Mouse (Mus musculus) MEL (cell line): ENCODE data around the gene Zfp965. TPM values are rescaled to one million over a fixed set of nuclear protein-coding genes. Genes with fewer than 3 reads are reported as not detected.
"Not testable (repeated sequence)": the region's sequence is repeated elsewhere in the genome, so short reads cannot be mapped to it uniquely, and the experiment has no call there.

Experiments used
- DNase-seq: peaks from one replicate; pipeline ENCODE4 v3.0.0; 2011; ENCODE audit warnings: low read depth, low spot score
- H3K27ac ChIP-seq: 2 replicates; pipeline ENCODE4 v1.5.1; 2012; ENCODE audit warnings: low read depth, mild to moderate bottlenecking, control low read depth, low read length, moderate library complexity; ENCODE audit not compliant: control insufficient read depth
- H3K27me3 ChIP-seq, 2 experiments: fragments of 150-350 bp in 1 of 2; sonication (generic) in 1 of 2; 2 replicates each; pipeline ENCODE4 v1.6.1; 2012; ENCODE audit warnings: low read length in 2 of 2, mild to moderate bottlenecking in 2 of 2, improper control_type of control experiment in 1 of 2, moderate library complexity in 1 of 2; ENCODE audit not compliant: insufficient read depth in 2 of 2, control insufficient read depth in 1 of 2
- H3K36me3 ChIP-seq, 2 experiments: 2 replicates each; pipeline ENCODE4 v1.6.1; 2012 to 2014; ENCODE audit warnings: low read length in 2 of 2, improper control_type of control experiment in 1 of 2, inconsistent platforms in 1 of 2, mild to moderate bottlenecking in 1 of 2; ENCODE audit not compliant: insufficient read depth in 2 of 2, control insufficient read depth in 1 of 2
- H3K4me1 ChIP-seq, 2 experiments: fragments of 150-350 bp in 1 of 2; sonication (generic) in 1 of 2; 2 replicates each; pipeline ENCODE4 v1.6.1; 2012; ENCODE audit warnings: low read length in 2 of 2, improper control_type of control experiment in 1 of 2, mild to moderate bottlenecking in 1 of 2; ENCODE audit not compliant: insufficient read depth in 2 of 2, control insufficient read depth in 1 of 2
- H3K4me3 ChIP-seq, 2 experiments: fragments of 150-350 bp in 1 of 2; sonication (generic) in 1 of 2; 2 replicates each; pipeline ENCODE4 v1.5.1; 2012; ENCODE audit warnings: low read depth in 2 of 2, low read length in 2 of 2, mild to moderate bottlenecking in 2 of 2, moderate library complexity in 2 of 2, control low read depth in 1 of 2, improper control_type of control experiment in 1 of 2; ENCODE audit not compliant: control insufficient read depth in 1 of 2, insufficient read depth in 1 of 2
- H3K79me2 ChIP-seq: 2 replicates; pipeline ENCODE4 v1.6.1; 2012; ENCODE audit warnings: mild to moderate bottlenecking, low read length, moderate library complexity; ENCODE audit not compliant: control insufficient read depth, poor library complexity, insufficient read depth
- H3K9ac ChIP-seq: 2 replicates; pipeline ENCODE4 v1.6.1; 2012; ENCODE audit warnings: low read depth, mild to moderate bottlenecking, control low read depth, low read length, moderate library complexity; ENCODE audit not compliant: control insufficient read depth, poor library complexity, severe bottlenecking
- H3K9me3 ChIP-seq: fragments of 150-350 bp; sonication (generic); replicated peaks from 2 replicates; pipeline ENCODE4 v1.6.1; 2012; ENCODE audit warnings: mild to moderate bottlenecking, low read length, improper control_type of control experiment, moderate library complexity; ENCODE audit not compliant: insufficient read depth
- polyA plus RNA-seq, 2 experiments: library from polyadenylated mRNA; stranded (reverse) in 1 of 2; unstranded in 1 of 2; fragments of >175 nt in 1 of 2; fragments of >200 nt in 1 of 2; gene quantifications; 2 replicates each; pipeline versions ENCODE4 v1.2.1 to v1.2.4; 2012; ENCODE audit warnings: low replicate concordance in 2 of 2, low read depth in 1 of 2; ENCODE audit not compliant: insufficient read length in 2 of 2, insufficient read depth in 1 of 2, missing spikeins in 1 of 2
- total RNA-seq: library from RNA; depleted of rRNA; stranded (reverse); fragments of 300-350 nt; gene quantifications from 2 replicates; pipeline ENCODE4 v1.2.3, GENCODE M21; 2012; rRNA removed

Zfp965 gene
- total RNA-seq (2.5 and 3.4 TPM in 2 replicates), polyA plus RNA-seq (100 to 1,000 TPM in 1 of 2 experiments, 1 to 10 TPM in 1; 6.9 to 400 TPM)

DNA sequence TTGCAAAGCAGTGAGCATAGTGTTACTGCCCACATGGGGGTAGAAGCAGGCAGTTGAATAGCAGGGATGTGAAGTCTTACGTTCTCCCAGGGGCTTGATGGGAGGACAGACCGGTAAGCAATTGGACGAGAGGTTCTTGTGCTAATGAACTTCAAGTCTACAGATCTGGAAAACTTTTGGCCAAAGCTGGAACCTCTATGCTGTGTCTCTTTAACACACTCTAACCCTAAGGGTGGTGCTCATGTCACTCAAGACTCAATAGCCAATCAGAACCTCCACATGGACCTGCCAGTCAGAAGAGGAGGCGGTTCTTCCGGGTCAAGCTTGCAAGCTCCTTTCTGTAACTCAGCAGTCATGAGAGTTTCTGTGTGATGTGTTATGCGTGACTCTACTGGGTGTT, at the start of gene Zfp965:
Gene Zfp965, plus strand, starts transcription at position 301 of the 400 bp plus-strand sequence.
- H3K79me2 ChIP-seq, H3K27ac ChIP-seq, DNase-seq, H3K9ac ChIP-seq, H3K36me3 ChIP-seq, H3K4me3 ChIP-seq, H3K9me3 ChIP-seq, H3K4me1 ChIP-seq, H3K27me3 ChIP-seq: not testable (repeated sequence)

DNA sequence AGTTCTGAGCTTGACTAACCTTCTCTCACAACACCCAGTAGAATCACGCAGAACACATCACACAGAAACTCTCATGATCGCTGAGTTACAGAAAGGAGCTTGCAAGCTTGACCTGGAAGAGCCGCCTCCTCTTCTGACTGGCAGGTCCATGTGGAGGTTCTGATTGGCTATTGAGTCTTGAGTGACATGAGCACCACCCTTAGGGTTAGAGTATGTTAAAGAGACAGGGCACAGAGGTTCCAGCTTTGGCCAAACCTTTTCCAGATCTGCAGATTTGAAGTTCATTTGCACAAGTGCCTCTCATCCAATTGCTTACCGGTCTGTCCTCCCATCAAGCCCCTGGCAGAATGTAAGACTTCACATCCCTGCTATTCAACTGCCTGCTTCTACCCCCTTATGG, 34.1 kb upstream of the Zfp965 start, which contains the start of gene Gm4724:
Gene Gm4724, minus strand, starts transcription at position 101 of the 400 bp plus-strand sequence.
- H3K36me3 ChIP-seq, H3K27ac ChIP-seq, H3K27me3 ChIP-seq, H3K9ac ChIP-seq, H3K4me1 ChIP-seq, H3K79me2 ChIP-seq, H3K4me3 ChIP-seq, DNase-seq, H3K9me3 ChIP-seq: not testable (repeated sequence)

Other genes with a start within 250 kb of the Zfp965 start
- gene Gm14440, start 194.9 kb upstream of the Zfp965 start, total RNA-seq = not detected in 2 replicates
- gene Gm14440, start 194.9 kb upstream of the Zfp965 start, polyA plus RNA-seq = under 1 TPM in 1 of 2 experiments, not detected in 1; 0.52 TPM
- gene Gm4631, start 131.8 kb upstream of the Zfp965 start, total RNA-seq = 6.8 and 11.4 TPM in 2 replicates
- 100 to 1,000 TPM in 1 of 2 experiments, 1 to 10 TPM in 1; 9.5 to 544 TPM for gene Gm4631, start 131.8 kb upstream of the Zfp965 start, polyA plus RNA-seq
- gene Zfp968, start 97.5 kb upstream of the Zfp965 start, total RNA-seq = 4.8 and 5.2 TPM in 2 replicates
- gene Zfp968, start 97.5 kb upstream of the Zfp965 start, polyA plus RNA-seq = 1,000 to 10,000 TPM in 1 of 2 experiments, under 1 TPM in 1; 0.96 to 2,903 TPM
- gene Gm4724, start 34.2 kb upstream of the Zfp965 start, total RNA-seq = 4.5 and 5.2 TPM in 2 replicates
- gene Gm4724, start 34.2 kb upstream of the Zfp965 start, polyA plus RNA-seq = 1 to 10 TPM in 1 of 2 experiments, not detected in 1; 4.3 TPM
- not detected in 2 replicates for gene Gm11007, start 174.0 kb downstream of the Zfp965 start, total RNA-seq
- gene Gm11007, start 174.0 kb downstream of the Zfp965 start, polyA plus RNA-seq = 100 to 1,000 TPM in 1 of 2 experiments, not detected in 1; 469 TPM
- not detected in 2 replicates for gene Zfp969, start 233.7 kb downstream of the Zfp965 start, total RNA-seq
- gene Zfp969, start 233.7 kb downstream of the Zfp965 start, polyA plus RNA-seq = 100 to 1,000 TPM in 1 of 2 experiments, not detected in 1; 400 TPM